Mouse (Mus musculus) activated CD4-positive, CD25-positive, alpha-beta regulatory T cell, adult 4 months (primary cell): ENCODE data around the gene Nav2. TPM values are rescaled to one million over a fixed set of nuclear protein-coding genes. Genes with fewer than 3 reads are reported as not detected.
A peak's percentile ranks its signal among the peaks of the same experiment; 100 is the strongest.

ENCODE experiments used
- ATAC-seq: one replicate; pipeline ENCODE4 v1.8.0; 2017
- polyA plus RNA-seq, 2 experiments: library from polyadenylated mRNA; unstranded; fragments of 100-300 nt; shearing (Covaris generic); gene quantifications; one replicate each; pipeline ENCODE4 v1.2.1; 2017

Nav2 gene
- polyA plus RNA-seq, 2 experiments from 2014 or later = 14.2 to 16.6 TPM

- ATAC-seq = no peak
Observed at GRCm38 (mm10) chr7:49415716-49416115, 507.2 kb downstream of the Nav2 start.

DNA sequence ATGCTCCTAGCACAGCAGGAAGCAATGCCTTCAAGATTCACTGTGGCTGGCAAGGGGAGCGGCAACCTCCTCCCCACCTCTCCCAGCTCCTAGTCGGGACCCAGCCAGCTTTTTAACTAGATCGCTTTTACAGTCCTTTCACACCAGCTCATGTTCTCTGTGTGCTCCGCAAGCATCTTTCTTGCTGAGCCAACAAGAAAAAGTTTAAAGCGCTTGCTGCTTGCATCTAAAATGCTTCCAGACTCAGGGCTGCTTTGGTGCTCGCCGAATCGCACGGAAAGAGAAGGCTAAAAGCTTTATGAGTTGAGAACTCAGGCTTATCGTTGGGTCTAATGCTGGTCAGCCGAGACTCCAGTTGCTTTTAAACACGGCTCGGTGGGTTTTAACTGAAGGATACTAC, 510.3 kb downstream of the Nav2 start:
- ATAC-seq = no peak

DNA sequence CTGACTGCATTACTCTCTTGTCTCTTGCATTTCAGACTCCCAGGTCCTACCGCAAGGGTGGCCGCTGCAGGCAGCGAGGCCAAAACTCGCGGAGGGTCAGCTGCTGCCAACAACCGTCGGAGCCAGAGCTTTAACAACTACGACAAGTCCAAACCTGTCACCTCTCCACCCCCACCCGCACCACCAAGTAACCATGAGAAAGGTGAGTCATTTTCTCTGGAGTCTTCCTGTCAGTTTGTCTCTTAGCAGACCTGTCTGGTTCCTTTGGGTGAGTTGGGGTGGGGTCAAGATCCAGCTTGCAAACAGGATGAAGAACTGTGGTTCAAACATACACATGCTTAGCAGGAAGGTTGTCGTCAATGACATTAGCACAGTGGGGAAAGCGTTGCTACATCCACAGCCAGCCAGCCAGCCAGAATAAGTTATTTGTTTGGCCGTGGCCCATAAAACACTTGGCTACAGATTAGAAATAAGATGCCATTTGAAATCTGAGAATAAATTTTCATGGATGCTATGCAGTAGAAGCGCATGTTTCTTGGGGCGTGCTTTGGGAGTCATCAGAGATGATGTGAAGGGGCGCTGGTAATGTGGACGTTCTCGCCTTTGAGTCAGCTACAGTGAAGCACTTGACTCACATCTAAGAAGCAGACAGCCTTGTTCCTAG, 511.8 kb downstream of the Nav2 start:
- ATAC-seq = no peak

GRCm38 (mm10) chr7:49421261-49421660, 512.7 kb downstream of the Nav2 start:
- no peak for ATAC-seq

DNA sequence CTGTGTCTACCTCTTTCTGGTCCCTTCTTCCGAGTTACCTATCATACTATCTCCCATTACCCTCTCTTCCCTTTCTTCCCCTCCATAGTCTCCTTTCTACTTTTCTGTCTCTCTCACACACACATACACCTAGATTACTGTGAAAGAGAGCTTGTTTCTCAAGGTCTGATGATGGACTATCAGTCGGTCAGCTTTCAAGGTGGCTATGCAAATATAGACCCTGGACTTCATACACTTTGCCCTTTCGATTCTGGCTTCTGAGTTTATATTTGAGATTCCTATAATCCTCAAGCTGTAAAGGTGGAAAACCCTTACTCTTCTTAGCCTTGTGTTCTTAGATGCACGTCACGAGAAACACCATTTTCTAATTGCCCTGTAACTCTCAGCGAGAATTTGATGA, 515.4 kb downstream of the Nav2 start:
- no peak for ATAC-seq

DNA sequence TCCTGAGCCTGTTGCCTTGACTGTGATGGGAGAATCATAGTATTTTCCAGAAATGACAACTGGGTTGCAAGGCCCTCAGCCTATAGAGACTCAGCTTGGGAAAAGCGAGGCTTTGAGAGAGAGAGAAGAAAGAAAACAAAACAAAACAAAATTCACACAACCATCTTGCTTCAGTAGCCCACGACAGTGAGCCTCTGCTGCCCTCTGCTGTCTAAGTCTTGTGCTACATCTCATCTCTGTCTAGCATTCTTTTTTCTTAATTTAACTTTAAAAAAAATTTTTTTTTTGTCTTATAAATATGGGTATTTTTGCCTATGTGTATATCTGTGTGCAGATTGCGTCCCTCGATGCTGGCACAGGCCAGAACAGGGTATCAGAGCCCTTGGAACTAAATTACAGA, 517.5 kb downstream of the Nav2 start:
- peak; percentile 50 for ATAC-seq

- ATAC-seq = peak; percentile 36
Observed at GRCm38 (mm10) chr7:49427843-49428242, 519.3 kb downstream of the Nav2 start.

DNA sequence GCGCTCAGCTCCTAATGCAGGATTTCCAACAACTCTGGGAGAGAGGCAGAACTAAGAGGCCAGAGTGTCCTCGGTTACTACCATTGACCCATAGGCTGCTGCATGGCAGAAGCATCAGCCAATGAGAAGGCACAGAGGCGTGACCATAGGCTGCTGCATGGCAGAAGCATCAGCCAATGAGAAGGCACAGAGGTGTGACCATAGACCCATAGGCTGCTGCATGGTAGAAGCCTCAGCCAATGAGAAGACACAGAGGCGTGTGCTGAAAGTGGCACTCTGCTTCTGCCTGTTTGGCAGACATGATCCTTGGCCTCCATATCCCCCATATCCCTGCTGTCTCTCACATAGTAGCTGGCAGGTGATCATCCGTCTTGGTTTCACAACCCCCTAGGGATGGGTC, 520.4 kb downstream of the Nav2 start:
- no peak for ATAC-seq

GRCm38 (mm10) chr7:49430808-49431207, 522.3 kb downstream of the Nav2 start:
- ATAC-seq = no peak

GRCm38 (mm10) chr7:49433945-49434344, 525.4 kb downstream of the Nav2 start:
- no peak for ATAC-seq

GRCm38 (mm10) chr7:49436492-49436891, 528.0 kb downstream of the Nav2 start:
- ATAC-seq = no peak

- no peak for ATAC-seq
Observed at GRCm38 (mm10) chr7:49437901-49438300, 529.4 kb downstream of the Nav2 start.

DNA sequence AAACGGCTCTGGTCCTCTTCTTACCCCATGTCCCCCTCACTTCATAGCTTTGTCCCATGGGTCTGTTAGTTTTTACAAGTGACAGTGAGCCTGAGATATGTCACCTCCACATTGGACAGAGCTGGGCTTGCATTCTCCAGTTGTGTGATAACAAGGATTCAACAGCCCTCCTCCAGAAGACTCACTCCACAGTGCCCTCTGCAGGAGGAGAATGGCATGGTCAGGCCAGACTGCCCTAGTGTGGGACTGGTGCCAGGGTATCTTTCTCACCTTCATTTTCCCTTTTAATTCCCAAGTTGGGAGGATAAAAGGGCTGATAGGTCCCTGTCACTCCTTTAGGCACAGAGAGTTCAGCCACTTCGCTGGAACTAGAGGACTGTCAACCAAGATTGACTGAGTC, 530.6 kb downstream of the Nav2 start:
- ATAC-seq = no peak

- no peak for ATAC-seq
Observed at GRCm38 (mm10) chr7:49440333-49440969, 531.9 kb downstream of the Nav2 start.

- ATAC-seq = no peak
Observed at GRCm38 (mm10) chr7:49442174-49442573, 533.7 kb downstream of the Nav2 start.

DNA sequence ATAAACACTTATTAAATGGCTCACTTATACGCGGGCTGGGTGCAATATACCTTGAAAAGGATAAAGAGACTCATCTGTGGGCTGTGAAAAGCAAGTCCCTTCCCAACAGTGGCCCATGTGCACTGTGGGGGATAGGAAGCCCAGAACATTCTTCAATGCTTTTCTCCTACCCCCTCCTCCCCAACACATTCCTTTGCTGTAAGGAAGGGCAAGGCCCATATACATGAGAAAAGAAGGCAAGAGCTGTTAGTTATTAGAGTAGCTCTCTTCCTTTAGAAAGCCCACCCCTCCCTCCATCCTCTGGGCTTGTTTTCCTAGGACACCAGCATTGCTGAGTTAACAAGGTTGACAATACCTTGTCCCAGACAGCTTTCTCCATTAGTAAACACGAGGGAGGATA, 540.1 kb downstream of the Nav2 start:
- ATAC-seq = no peak

GRCm38 (mm10) chr7:49450261-49451141, 542.0 kb downstream of the Nav2 start:
- no peak for ATAC-seq

- ATAC-seq = peak; percentile 38
Observed at GRCm38 (mm10) chr7:49451240-49451639, 542.7 kb downstream of the Nav2 start.

GRCm38 (mm10) chr7:49452274-49452673, 543.8 kb downstream of the Nav2 start:
- ATAC-seq = no peak

- no peak for ATAC-seq
Observed at GRCm38 (mm10) chr7:49454601-49455000, 546.1 kb downstream of the Nav2 start.

DNA sequence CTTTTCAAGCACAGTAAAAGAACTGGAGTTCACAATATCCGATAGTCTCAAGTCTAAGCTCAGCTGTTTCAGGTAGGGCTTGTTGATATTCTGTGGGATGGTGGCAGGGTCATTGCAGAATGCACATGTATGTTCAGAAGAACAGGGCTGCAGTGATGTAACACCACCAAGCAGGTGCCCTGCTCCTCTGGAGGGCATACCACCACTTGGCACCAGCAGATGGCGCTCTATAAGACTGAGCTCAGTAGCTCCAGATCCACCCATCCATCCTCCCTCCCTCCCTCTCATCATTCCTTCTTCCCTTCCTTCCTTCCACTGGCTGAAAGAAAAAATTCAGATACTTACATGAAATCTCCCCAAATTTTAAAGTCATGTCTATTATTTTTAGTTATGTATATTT, 547.6 kb downstream of the Nav2 start:
- peak; percentile 46 for ATAC-seq

- no peak for ATAC-seq
Observed at GRCm38 (mm10) chr7:49457398-49457797, 548.9 kb downstream of the Nav2 start.

- ATAC-seq = no peak
Observed at GRCm38 (mm10) chr7:49457890-49458289, 549.4 kb downstream of the Nav2 start.
